Mouse (Mus musculus): Measurements from ENCODE around the gene Ccnb2.

DNA sequence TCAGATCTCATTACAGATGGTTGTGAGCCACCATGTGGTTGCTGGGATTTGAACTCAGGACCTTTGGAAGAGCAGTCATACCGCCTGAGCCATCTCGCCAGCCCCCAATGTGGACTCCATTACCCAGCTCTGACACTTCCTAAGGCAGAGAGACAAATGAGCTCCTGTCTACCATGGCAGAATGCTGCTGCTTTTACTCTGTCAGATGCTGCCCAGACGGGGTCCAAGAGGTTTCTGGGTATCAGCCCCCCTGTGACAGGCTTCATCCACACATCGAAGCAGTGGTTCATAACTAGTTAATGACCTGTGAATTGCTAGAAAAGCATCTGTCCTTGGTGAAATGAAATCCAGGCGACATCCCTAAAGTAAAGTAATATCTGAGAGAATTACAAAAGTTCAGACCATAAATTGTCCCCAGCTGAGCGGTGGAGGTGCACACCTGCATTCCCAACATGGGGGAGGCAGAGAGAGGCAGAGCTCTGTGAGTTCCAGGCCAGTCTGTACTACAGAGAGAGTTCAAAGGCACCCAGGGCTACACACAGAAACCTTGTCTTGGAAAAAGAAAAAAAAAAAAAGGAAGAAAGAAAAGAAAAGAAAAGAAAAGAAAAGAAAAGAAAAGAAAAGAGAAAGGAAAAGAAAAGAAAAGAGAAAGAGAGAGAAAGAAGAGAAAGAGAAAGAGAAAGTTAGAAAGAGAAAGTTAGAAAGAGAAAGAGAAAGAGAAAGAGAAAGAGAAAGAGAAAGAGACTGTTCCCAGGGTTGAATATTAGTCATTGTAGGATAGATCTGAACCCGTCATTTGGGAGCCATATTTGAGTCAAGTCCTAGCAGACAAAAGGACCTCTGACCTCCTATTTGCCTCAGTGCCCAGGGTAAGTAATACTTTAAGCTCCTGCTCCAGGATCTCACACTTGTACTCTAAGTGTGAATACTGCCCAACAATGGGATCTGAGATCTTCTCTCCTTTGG, 41.6 kb downstream of the Ccnb2 start:
- TF ChIP-seq POLR2A (IDR thresholded peaks at IDR 0.05; ENCODE audit: insufficient read length, low read depth) (no peak), USF1 (IDR thresholded peaks at IDR 0.05; ENCODE audit: low read depth) (no peak), MYOD1 (IDR thresholded peaks at IDR 0.05; ENCODE audit: control insufficient read depth in 1 of 3, insufficient read length in 2 of 3, low read depth in 2 of 3) (no peak), SRF (IDR thresholded peaks at IDR 0.05; ENCODE audit: control insufficient read depth, insufficient read length, low read depth) (no peak), MAX (IDR thresholded peaks at IDR 0.05; ENCODE audit: low read depth) (no peak), MYOG (IDR thresholded peaks at IDR 0.05; ENCODE audit: control insufficient read depth in 1 of 3, insufficient read depth in 1 of 3, insufficient read length in 2 of 3, low read depth in 2 of 3) (no peak), CEBPB (IDR thresholded peaks at IDR 0.05; ENCODE audit: insufficient read depth, poor library complexity, severe bottlenecking) (no peak), TCF3 (IDR thresholded peaks at IDR 0.05; ENCODE audit: insufficient read length, low read depth) (no peak), E2F4 (IDR thresholded peaks at IDR 0.05; ENCODE audit: insufficient read depth) (no peak), TCF12 (IDR thresholded peaks at IDR 0.05; ENCODE audit: insufficient read depth, poor library complexity, severe bottlenecking) (no peak), REST (IDR thresholded peaks at IDR 0.05; ENCODE audit: insufficient read depth, insufficient read length) (no peak), POLR2AphosphoS2 (IDR thresholded peaks at IDR 0.05; ENCODE audit: insufficient read length, low read depth) (no peak)

All from myocyte (in vitro differentiated cells).